Mouse (Mus musculus) lung, postnatal 0 days (tissue): ENCODE data around the gene Acox1.

Experiments used
- CTCF ChIP-seq: IDR thresholded peaks from 2 replicates; pipeline ENCODE4 v1.5.1; 2016; ENCODE audit warnings: antibody characterized with exemption, mild to moderate bottlenecking
- EP300 ChIP-seq: IDR thresholded peaks from 2 replicates; pipeline ENCODE4 v1.6.1; 2016; ENCODE audit warnings: antibody characterized with exemption, mild to moderate bottlenecking, control low read depth

DNA sequence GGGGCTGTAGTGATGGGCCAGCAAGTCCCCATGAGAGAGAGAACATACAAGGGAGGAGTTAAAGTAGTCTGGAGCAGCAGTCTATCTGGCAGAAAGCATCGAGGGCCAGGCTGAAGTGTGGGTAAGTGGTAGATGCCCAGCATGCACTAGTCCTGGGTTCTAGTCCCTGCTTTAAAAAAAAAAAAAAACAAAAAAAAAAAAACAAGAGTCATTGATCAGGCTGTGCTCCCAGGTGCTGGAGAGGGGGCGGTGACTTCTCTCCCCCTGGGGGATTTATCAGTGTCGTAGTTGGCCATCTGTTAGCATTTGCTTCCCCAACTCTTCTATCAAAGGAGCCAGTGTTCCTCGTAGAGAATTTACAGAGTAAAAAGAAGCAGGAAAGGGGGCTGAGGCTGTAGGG is 7.8 kb upstream of the Acox1 start:
- TF ChIP-seq CTCF (no peak), EP300 (no peak)
